In genomic region chr6:31456988-31457387, GRCm38 (mm10) we compare ENCODE assay signal across 17 mouse cellular contexts. TPM values are rescaled to one million over a fixed set of nuclear protein-coding genes. Genes with fewer than 3 reads are reported as not detected.
DNase-seq lines count a peak whose midpoint lies in the region; ATAC-seq and TF ChIP-seq lines count a peak whose summit lies in the region.
"Had no signal": no experiment of that assay in that cellular context is flagged by ENCODE, and none has a peak within 500 bp of the region (broad histone marks: within the 10 kb centered on the region; RNA-seq: fewer than 3 reads in every experiment).

No protein-coding gene starts in this region.

- no peaks in the 10 kb centered on the region; the same call in 1 of the 2 replicates for H3K36me3 ChIP-seq in lung, postnatal 0 days (ENCODE audit: insufficient read depth, low read length)
- H3K36me3 ChIP-seq in forebrain, embryonic 10.5 days (replicated peaks), result peaks cover 56% of the 10 kb centered on the region

- 0 out of 2 replicates have a peak, but pooled peaks cover 5% of the 10 kb centered on the region for H3K4me1 ChIP-seq in lung, postnatal 0 days (ENCODE audit: insufficient read depth, low read depth, low read length)
- H3K4me1 ChIP-seq in forebrain, embryonic 10.5 days, result no peaks in the 10 kb centered on the region
- H3K4me1 ChIP-seq: embryonic facial prominence, embryonic 13.5 days; neural tube, embryonic 12.5 days had no signal

- H3K27me3 ChIP-seq in lung, postnatal 0 days (replicated peaks; ENCODE audit: insufficient read depth, low read length), result no peaks in the 10 kb centered on the region
- H3K27me3 ChIP-seq in forebrain, embryonic 10.5 days (ENCODE audit: poor library complexity, severe bottlenecking), result no peaks in the 10 kb centered on the region
- H3K27me3 ChIP-seq: embryonic facial prominence, embryonic 13.5 days; neural tube, embryonic 12.5 days had no signal

- TF ChIP-seq CTCF in lung, postnatal 0 days (IDR thresholded peaks at IDR 0.05), result no peak

- peak; percentile 16 to 19 for DNase-seq in heart, adult 18-20 months
- DNase-seq in heart, adult 8-10 months (ENCODE audit: low spot score), result no peak
- DNase-seq in Muller cell, postnatal 12 days (ENCODE audit: inconsistent ontology term), result peak; percentile 18
- peak; percentile 70 for DNase-seq in adrenal gland, postnatal 10 days
- DNase-seq in lung, postnatal 0 days (ENCODE audit: low spot score), result peak; percentile 82
- DNase-seq in retina, embryonic 14.5 days (ENCODE audit: low spot score), result no peak
- DNase-seq in forebrain, embryonic 10.5 days (ENCODE audit: extremely low spot score, low spot score), result no peak
- DNase-seq: forebrain, postnatal 0 days; heart, adult 11 months; heart, postnatal 36 days; left cerebral cortex, postnatal 4 days; midbrain, embryonic 14.5 days; right cerebral cortex, adult 18-20 months; thymus, postnatal 4 days had no signal

- no peak overlapping the region for H3K9ac ChIP-seq in lung, postnatal 0 days (replicated peaks; ENCODE audit: low read depth)
- H3K9ac ChIP-seq: embryonic facial prominence, embryonic 13.5 days; forebrain, postnatal 0 days; neural tube, embryonic 12.5 days had no signal

- H3K27ac ChIP-seq in lung, postnatal 0 days (ENCODE audit: low read length), result peak overlapping the region; percentile 12; the same call in 1 of the 2 replicates
- H3K27ac ChIP-seq in forebrain, embryonic 10.5 days, result no peak overlapping the region
- H3K27ac ChIP-seq: embryonic facial prominence, embryonic 13.5 days; neural tube, embryonic 12.5 days had no signal

- H3K4me2 ChIP-seq in lung, postnatal 0 days (replicated peaks; ENCODE audit: low read depth, low read length), result no peak overlapping the region
- H3K4me2 ChIP-seq: embryonic facial prominence, embryonic 13.5 days; neural tube, embryonic 12.5 days had no signal

- H3K4me3 ChIP-seq in lung, postnatal 0 days (ENCODE audit: low read depth, low read length), result no peak overlapping the region
- H3K4me3 ChIP-seq in forebrain, embryonic 10.5 days, result no peak overlapping the region
- H3K4me3 ChIP-seq: embryonic facial prominence, embryonic 13.5 days; neural tube, embryonic 12.5 days had no signal

- H3K9me3 ChIP-seq in lung, postnatal 0 days (ENCODE audit: low read length), result no peaks in the 10 kb centered on the region
- no peaks in the 10 kb centered on the region for H3K9me3 ChIP-seq in forebrain, embryonic 10.5 days
- H3K9me3 ChIP-seq: embryonic facial prominence, embryonic 13.5 days; neural tube, embryonic 12.5 days had no signal

- no peak for TF ChIP-seq EP300 in lung, postnatal 0 days (IDR thresholded peaks at IDR 0.05)

- ATAC-seq in lung, postnatal 0 days, result peak; percentile 80
- ATAC-seq: forebrain, postnatal 0 days; inflammation-experienced regulatory T-cells, adult 6 months had no signal

- 16% methylated on average over 1 of the region's 1 CpGs for WGBS in lung, postnatal 0 days
- WGBS in forebrain, embryonic 10.5 days, result 90% methylated on average over 1 of the region's 1 CpGs

RNA-seq across cellular contexts. Expression of gene Mkln1, which starts 58.5 kb away (rescaled TPM):
- 100 to 1,000 TPM; 174 to 178 TPM for total RNA-seq in heart, adult 18-20 months (2021)
- total RNA-seq in heart, adult 8-10 months (2022), result 100 to 1,000 TPM; 145 to 175 (median 158) TPM
- total RNA-seq in adrenal gland, postnatal 10 days (2021), result 100 to 1,000 TPM; 168 to 186 TPM
- polyA plus RNA-seq in lung, postnatal 0 days (2015; fragmentation: Nextera tagmentation; extraction: Ambion mirVana), result 127 and 144 TPM in 2 replicates
- polyA plus RNA-seq in forebrain, embryonic 10.5 days (2016; fragmentation: Nextera tagmentation; extraction: Ambion mirVana), result 207 TPM in 2 replicates

Comparison
In these comparisons a context has a peak if more than half of its experiments do, and no peak if none do; other contexts are left out.
1. DNase-seq: peak in heart, adult 18-20 months (2 of 2), Muller cell, postnatal 12 days (single experiment), adrenal gland, postnatal 10 days (single experiment) and lung, postnatal 0 days (single experiment); none in heart, adult 8-10 months (single experiment), retina, embryonic 14.5 days (single experiment) and forebrain, embryonic 10.5 days (single experiment).